ENCODE assay signal across 7 mouse cellular contexts in the genomic region with DNA sequence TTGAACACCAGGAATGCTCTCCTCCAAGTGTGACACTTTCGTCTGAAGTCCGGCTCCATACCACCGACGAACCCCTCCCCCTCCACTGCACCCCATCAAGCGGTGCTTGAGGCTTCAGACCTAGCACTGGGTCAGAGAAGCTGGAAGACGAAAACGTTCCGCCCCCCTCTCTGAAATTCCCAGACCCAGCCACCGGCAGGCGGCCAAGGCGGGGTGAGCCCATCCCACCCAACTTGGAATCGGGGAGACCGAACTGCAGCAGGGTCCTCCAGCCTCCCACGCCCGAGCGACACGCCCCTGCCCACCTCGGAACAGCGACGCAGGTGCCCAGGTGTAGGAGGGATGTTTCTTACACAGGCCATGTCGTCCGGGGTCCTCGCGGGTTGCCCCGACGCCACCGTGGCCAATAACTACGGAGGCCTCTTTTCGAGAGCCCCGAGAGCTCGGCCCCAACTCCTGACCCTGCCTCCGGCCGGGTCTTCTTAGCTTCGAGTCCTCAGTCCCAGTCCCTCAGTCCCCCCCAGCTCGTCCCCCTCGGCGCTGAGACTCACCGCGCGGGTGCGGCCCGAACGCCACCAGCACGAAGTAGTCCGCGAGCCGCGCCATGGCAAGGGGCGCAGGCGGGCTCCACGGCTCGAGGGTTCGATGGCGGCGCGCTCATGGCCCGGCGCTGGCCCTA. TPM values are rescaled to one million over a fixed set of nuclear protein-coding genes. Genes with fewer than 3 reads are reported as not detected.
A peak's percentile ranks its signal among the peaks of the same experiment; 100 is the strongest.
DNase-seq lines count a peak whose midpoint lies in the region; ATAC-seq and TF ChIP-seq lines count a peak whose summit lies in the region.

No protein-coding gene starts in this region.

- H3K36me3 ChIP-seq in forebrain, embryonic 12.5 days (replicated peaks): no peaks in the 10 kb centered on the region
- H3K36me3 ChIP-seq in stomach, postnatal 0 days (ENCODE audit: control insufficient read depth, insufficient read depth, low read length): no peaks in the 10 kb centered on the region

- H3K4me2 ChIP-seq in forebrain, embryonic 12.5 days: peak overlapping the region; percentile 92
- peak overlapping the region; percentile 89 for H3K4me2 ChIP-seq in stomach, postnatal 0 days (replicated peaks; ENCODE audit: low read depth)

- H3K9ac ChIP-seq in forebrain, embryonic 12.5 days: peak overlapping the region; percentile 83
- H3K9ac ChIP-seq in stomach, postnatal 0 days (ENCODE audit: low read length): peak overlapping the region; percentile 93

- ATAC-seq in cerebellum, adult (ENCODE audit: insufficient number of reproducible peaks, low FRiP score, low TSS enrichment): peak; percentile 50
- ATAC-seq in forebrain, embryonic 12.5 days (ENCODE audit: low FRiP score): peak; percentile 3
- ATAC-seq in stomach, postnatal 0 days (ENCODE audit: low FRiP score, low TSS enrichment): peak; percentile 6

- peak overlapping the region; percentile 2; the same call in 1 of the 2 replicates for H3K27ac ChIP-seq in forebrain, embryonic 12.5 days
- peak overlapping the region; percentile 67 for H3K27ac ChIP-seq in stomach, postnatal 0 days (replicated peaks)

- no peaks in the 10 kb centered on the region for H3K9me3 ChIP-seq in forebrain, embryonic 12.5 days
- H3K9me3 ChIP-seq in stomach, postnatal 0 days (ENCODE audit: control insufficient read depth, low read length): no peaks in the 10 kb centered on the region

- peak overlapping the region; percentile 71 for H3K4me3 ChIP-seq in forebrain, embryonic 12.5 days (replicated peaks)
- peak overlapping the region; percentile 98 for H3K4me3 ChIP-seq in stomach, postnatal 0 days (ENCODE audit: low read depth, low read length)

- no peak for TF ChIP-seq EP300 in stomach, postnatal 0 days (optimal IDR thresholded peaks at IDR 0.05)

- H3K4me1 ChIP-seq in forebrain, embryonic 12.5 days: peaks cover 31% of the 10 kb centered on the region
- H3K4me1 ChIP-seq in stomach, postnatal 0 days (replicated peaks; ENCODE audit: control insufficient read depth, insufficient read depth): peaks cover 2% of the 10 kb centered on the region; the same call in 1 of the 2 replicates

- TF ChIP-seq CTCF in stomach, postnatal 0 days (IDR thresholded peaks at IDR 0.05; ENCODE audit: low read depth): peak; percentile 45

- WGBS in forebrain, embryonic 12.5 days: under 1% methylated on average over 58 of the region's 58 CpGs
- WGBS in stomach, postnatal 0 days: under 1% methylated on average over 55 of the region's 58 CpGs

- no peaks in the 10 kb centered on the region for H3K27me3 ChIP-seq in forebrain, embryonic 12.5 days
- H3K27me3 ChIP-seq in stomach, postnatal 0 days (ENCODE audit: control insufficient read depth, insufficient read depth, low read length): no peaks in the 10 kb centered on the region

- peak; percentile 51 to 56 for DNase-seq in thymus, adult 18-20 months
- DNase-seq in thymus, postnatal 4 days: no peak
- DNase-seq in kidney, adult 18-20 months: peak; percentile 22
- peak; percentile 60 for DNase-seq in lung, postnatal 10 days
- DNase-seq in stomach, postnatal 0 days (ENCODE audit: low spot score): peak; percentile 55

RNA-seq across cellular contexts. Expression of a gene that starts 0.5 kb away (rescaled TPM):
- 82.5 and 88.9 TPM in 2 replicates for polyA plus RNA-seq in forebrain, embryonic 12.5 days (2016; fragmentation: Nextera tagmentation; extraction: Ambion mirVana)
- polyA plus RNA-seq in stomach, postnatal 0 days (2015; fragmentation: Nextera tagmentation; extraction: Ambion mirVana): 27.6 and 31.9 TPM in 2 replicates

RNA-seq across cellular contexts. Expression of a gene that starts 7.9 kb away (rescaled TPM):
- polyA plus RNA-seq in forebrain, embryonic 12.5 days (2016; fragmentation: Nextera tagmentation; extraction: Ambion mirVana): not detected in 2 replicates
- polyA plus RNA-seq in stomach, postnatal 0 days (2015; fragmentation: Nextera tagmentation; extraction: Ambion mirVana): 0.44 and 0.47 TPM in 2 replicates

RNA-seq across cellular contexts. Expression of a gene that starts 19.5 kb away (rescaled TPM):
- polyA plus RNA-seq in forebrain, embryonic 12.5 days (2016; fragmentation: Nextera tagmentation; extraction: Ambion mirVana): not detected in 2 replicates
- polyA plus RNA-seq in stomach, postnatal 0 days (2015; fragmentation: Nextera tagmentation; extraction: Ambion mirVana): 0.17 TPM in 1 of 2 replicates, not detected in the other

RNA-seq across cellular contexts. Expression of a gene that starts 40.8 kb away (rescaled TPM):
- 45.6 and 47.0 TPM in 2 replicates for polyA plus RNA-seq in forebrain, embryonic 12.5 days (2016; fragmentation: Nextera tagmentation; extraction: Ambion mirVana)
- polyA plus RNA-seq in stomach, postnatal 0 days (2015; fragmentation: Nextera tagmentation; extraction: Ambion mirVana): 24.3 and 24.4 TPM in 2 replicates

RNA-seq across cellular contexts. Expression of a gene that starts 40.9 kb away (rescaled TPM):
- polyA plus RNA-seq in forebrain, embryonic 12.5 days (2016; fragmentation: Nextera tagmentation; extraction: Ambion mirVana): 186 and 191 TPM in 2 replicates
- 69.4 and 72.8 TPM in 2 replicates for polyA plus RNA-seq in stomach, postnatal 0 days (2015; fragmentation: Nextera tagmentation; extraction: Ambion mirVana)
